Mouse (Mus musculus): ENCODE results near the gene Epor.

Epor gene

DNA sequence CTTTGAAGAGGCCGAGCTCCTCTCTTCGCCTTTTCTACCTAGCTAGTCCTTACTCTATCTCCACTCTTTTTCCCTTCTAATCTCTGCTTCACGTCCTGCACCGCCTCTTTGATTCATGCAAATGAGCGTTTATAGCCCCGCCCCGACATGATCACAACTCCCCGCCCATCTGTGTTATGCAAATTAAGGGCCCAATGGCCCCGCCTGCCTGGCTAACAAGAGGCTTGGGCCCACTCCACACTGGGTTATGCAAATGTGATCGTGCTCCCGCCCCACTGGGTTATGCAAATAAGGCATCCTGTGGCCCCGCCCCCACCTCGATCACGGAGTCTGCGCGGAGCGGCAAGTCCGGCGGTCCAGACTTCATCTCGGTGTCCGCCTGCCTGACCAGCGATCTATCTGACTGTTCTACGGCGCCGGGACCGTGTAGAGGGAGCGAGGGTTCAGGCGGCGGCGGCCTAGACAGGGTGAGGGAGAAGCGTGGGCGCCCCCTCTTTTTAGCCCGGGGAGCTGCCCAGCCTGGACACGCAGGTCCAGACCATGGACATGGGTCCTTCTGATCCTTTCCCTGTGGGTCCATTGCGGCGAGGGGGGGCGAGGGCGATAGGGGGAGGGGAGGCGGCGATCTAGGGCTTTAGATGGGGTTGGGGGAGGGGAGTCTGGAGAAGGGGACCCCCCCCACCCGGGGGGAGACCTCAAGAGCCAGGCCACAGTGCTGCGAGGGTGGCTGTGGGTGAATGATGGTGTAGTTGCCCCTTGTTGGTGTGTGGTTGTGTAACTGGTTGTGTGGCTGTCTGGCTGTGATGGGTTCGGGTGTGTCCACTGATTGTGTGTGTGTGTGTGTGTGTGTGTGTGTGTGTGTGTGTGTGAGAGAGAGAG, 26.4 kb downstream of the Epor start, which contains the start of gene Plppr2:
Gene Plppr2, plus strand, starts transcription at position 342 of the 879 bp plus-strand sequence.
- peak; percentile 98 for DNase-seq (ENCODE audit: low spot score)

DNA sequence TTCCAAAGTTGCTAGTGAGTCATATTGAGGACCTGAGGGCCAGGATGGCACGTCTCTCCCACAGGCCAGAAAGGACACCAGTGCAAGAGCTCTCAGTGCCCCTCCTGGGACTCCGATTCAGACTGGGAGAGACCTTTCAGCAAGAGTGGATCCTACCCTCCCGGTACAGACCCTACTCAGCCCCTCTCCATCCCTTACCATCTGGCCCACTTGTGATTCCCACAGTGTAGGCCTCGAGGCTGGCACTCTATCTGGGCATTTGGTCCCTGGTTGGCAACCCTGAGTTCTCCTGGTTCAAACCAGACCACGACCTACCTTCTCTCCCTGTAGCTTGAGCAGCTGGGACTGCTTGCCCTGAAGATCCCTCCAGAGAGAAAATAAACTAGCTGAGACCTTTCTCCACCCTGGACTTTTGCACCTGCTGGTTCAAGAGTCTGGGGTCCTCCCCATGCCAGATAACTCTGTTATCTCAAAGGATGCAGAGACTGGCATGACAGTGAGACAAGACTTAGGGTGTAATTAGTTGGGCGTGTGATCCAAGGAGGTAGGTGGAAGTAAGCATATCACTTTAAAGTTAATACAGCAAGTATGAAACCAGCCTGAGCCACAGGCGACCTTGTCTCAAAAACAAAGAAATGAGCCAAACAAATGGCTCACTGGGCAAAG, 27.7 kb downstream of the Epor start:
- no peak for DNase-seq (ENCODE audit: low spot score)

DNA sequence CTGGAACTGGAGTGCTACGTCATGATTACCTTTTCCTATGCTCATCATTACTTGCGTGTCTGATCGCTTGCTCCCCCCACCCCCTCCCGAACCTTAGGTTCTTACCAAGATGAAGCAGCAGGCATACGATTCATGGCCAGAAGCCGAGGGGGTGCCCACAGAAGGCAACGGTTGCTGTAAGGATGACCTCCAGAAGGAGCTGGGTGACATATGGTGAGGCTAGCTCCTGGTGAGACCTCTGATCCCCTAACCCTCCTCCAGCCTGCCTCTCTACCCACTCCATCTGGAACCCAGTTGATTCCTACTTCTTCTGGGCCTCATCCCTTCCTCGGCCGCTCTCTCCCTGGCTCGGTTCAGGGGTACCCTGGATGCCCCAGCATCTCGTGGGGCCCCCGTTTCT, 29.3 kb downstream of the Epor start:
- no peak for DNase-seq (ENCODE audit: low spot score)

DNA sequence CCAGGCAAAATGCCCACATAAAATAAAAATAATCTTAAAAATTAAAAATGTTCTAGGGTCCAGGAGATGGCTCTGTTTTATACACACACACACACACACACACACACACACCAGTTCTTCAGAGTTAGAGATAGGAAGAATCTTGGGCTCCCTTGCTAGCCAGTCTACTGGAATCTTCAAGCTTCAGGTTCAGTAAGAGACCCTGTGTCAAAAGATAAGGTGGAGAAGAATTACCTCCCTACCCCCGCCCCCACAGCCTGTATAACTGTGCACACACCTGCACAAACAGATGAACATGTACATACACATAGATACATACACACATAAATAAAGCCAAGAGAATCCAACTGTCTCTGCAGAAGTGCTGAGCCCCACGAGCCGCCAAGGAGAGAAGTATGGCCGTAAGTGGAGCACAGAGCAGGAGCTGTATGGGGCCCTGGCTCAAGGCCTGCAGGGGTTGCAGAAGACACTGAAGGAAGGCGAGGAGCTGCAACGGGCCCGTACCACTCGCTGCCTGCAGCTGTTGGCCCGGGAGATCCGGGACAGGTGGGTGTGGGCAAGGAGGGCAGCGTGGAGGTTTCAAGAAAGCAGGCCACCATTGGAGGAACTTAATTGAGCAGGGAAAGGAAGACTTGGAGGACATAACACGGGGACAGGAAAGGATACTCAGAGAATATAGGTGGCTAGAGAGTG, 30.7 kb downstream of the Epor start:
- DNase-seq (ENCODE audit: low spot score) = no peak

DNA sequence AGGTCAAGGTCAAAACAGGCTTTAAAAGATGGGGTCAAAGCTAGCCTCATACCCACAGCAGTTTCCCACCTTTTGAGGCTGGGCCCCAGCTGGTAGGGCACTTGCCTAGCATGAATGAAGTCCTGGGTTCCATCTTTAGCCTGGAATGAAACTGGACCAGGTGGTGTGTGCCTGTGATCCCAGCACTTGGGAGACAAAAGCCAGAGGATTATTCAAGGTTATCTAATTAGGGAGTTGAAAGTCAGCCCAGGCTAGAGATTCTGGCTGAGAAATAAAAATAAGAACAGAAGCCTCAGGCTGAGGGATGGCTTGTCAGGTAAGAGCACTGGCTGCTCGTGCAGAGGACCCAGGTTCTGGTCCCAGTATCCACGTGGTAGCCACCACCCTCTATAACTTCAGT, 31.3 kb downstream of the Epor start:
- no peak for DNase-seq (ENCODE audit: low spot score)

DNA sequence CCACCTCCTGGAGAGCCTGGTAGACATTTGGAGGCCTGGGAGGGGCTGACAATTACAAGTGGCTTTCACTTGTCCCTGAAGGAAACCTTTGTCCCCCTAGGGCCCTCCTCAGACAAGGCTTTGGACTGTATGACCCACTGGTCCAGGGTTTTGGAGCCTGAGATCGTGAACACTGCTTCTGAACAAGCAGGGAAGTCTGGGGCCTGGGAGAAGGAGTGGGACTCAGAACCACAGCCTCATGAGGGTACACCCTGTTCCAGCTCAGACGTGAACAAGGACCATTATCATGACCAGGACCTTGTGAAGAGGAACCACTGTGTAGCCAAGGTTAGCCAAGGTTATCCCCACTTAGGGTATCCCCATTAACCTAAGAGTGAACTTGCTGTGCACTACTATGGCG, 34.1 kb downstream of the Epor start:
- no peak for DNase-seq (ENCODE audit: low spot score)

DNA sequence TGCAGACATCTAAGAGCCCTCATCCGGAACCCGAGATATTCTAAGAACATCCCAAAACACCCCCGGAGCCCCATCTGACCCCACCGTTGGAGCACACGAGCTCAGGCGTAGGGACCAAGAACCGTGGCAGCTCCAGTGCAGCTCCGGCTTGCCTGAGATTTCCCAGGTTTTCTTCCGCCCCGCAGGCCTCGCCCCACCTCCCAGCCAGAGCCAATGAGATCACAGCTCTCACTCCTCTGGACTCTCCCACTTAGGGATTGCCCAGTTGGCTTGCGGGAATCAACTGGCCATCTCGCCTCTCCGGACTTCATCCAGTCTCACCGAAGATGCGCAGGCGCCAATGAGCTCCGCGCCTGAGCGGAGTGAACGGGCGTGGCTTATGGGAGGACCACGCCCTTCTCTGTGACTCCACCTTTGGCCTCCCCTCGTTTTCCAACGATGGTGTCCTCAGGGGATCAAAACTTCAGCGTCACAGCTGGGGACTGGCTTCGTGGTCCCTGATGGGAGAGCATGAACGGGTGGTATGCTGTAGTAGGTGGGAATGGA, 36.0 kb downstream of the Epor start, which contains the start of the genes Ccdc159 and Tmem205:
Gene Ccdc159, plus strand, starts transcription at position 264 of the 546 bp plus-strand sequence.
Gene Tmem205, minus strand, starts transcription at position 349 of the 546 bp plus-strand sequence.
- DNase-seq (ENCODE audit: low spot score) = peak; percentile 99

DNA sequence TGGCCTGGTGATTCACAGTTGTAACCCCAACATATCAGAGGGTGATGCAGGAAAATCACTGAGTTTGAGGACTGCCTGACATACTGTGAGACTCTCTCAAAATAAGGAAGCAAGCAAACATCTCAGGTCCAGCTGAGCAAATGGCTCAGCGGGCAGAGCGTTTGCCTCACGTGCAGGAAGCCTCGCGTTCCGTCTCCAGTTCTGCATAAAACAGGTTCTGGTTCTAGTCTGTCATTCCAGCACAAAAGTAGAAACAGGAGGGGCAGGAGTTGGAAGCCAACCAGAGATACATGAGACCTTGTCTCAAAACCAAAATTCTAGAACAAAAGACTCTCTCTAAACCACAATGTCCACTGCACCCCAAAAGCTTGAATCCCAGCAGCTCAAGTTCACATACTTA, 36.5 kb downstream of the Epor start:
- peak; percentile 31 for DNase-seq (ENCODE audit: low spot score)

DNA sequence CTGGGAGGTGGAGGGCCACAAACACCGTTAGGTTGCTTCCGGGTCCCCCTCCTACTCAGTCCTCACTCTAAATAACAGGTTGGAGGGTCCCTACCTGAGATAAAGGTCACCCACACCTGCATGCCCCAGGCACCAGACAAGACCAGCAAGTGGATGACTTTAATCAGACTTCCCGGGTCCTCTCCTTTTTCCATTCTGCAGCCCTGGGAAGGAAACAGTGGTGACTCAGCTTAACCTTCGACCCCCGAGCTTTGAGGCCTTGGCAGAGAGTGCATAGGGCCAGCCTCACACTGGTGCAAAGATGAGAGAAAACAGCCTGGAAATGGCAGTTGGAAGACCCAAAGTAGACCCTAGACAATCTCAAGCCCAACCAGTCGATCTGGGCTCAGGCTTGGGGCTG, 37.2 kb downstream of the Epor start:
- DNase-seq (ENCODE audit: low spot score) = peak; percentile 26

DNA sequence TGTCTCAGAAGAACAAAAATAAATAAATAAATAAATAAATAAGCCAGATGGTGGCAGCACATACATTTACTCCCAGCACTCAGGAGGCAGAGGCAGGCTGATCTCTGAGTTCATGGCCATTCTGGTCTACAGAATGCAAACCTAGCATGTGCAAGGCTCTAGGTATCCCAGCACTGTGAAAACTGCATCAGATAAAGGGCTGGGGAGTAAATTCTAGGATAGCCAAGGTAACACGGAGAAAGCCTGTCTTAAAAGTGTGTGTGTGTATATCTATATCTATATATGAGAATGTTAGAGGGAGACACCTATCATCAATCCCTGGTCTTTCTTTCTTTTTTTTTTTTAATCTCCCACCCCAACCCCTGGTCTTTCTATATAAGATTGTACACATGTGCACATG, 37.8 kb downstream of the Epor start:
- no peak for DNase-seq (ENCODE audit: low spot score)

DNA sequence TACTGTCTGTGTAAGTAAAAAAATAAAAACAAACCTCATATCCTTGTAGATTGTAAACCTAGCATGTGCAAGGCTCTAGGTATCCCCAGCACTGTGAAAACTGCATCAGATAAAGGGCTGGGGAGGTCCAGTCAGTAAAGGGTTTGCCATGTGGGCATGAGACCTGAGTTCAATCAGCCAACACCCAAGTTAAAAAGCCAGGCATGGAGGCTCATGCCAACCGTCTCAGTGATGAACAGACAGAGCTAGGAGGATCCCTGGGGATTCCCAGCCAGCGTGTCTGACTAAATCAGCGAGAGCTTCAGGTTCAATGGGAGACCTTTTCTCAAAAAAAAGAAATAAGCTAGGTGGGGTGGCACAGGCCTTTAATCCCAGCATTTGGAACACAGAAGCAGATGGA, 38.3 kb downstream of the Epor start:
- no peak for DNase-seq (ENCODE audit: low spot score)

DNA sequence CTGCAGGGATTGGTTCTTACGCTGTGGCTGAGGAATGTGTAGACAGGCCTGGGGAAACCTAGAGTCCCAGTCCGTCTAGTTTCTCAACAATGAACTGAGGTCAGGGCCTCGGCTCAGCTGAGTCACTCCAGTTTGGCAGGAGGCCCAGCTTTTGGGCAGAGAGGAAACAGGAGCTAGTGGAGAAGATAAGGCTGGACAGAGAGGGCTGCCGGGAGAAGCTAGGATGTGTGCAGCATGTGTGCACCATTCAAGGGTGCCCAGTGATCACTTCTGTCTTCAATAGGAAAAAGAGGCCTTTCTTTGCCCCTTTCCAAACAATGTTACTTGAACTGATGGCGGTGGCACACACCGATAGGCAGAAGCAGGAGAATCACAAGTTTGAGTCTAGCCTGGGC, 39.2 kb downstream of the Epor start:
- no peak for DNase-seq (ENCODE audit: low spot score)

DNA sequence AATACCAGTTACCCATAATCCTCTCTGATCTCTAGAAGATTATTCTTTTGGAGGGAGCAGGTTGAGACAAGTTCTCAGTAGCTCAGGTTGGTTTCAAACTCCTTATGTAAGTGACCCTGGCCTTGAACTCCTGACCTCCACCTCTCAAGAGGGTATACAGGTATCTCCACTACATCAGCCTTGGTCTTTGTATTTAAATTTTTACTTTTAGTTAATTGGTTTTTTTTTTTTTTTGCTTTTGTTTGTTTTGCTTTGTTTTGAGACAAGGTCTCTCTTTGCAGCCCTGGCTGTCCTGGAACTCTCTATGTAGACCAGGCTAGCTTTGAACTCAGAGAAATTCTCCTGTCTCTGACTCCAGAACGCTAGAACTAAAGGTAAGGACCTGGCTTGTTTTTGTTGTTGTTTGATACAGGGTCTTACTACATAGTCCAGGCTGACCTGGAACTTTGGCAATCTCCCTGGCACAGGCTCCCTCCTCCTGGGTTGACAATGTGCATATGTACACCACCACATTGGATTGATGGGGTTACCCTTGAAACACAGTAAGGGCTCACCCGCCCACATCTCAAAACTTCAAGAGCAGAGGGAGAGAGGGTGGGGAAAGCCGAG, 39.7 kb downstream of the Epor start:
- no peak for DNase-seq (ENCODE audit: low spot score)

DNA sequence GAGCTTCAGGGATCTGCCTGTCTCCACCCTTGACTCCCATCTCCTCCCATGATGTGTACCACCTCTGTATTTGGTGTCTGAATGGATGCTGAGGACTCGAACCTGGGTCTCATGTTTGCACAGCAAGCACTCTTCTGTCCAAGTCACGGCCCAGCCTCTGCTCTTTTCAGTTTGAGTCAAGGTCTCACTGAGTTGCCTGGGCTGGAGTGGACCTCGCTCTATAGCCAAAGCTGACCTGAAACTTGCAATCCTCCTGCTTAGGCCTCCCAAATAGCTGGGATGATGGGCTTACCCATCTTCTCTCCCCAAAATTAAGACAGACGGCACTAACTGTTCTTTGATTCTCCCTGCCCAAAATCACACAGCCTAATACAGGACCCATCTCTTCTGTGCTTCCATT, 40.3 kb downstream of the Epor start:
- DNase-seq (ENCODE audit: low spot score) = no peak

DNA sequence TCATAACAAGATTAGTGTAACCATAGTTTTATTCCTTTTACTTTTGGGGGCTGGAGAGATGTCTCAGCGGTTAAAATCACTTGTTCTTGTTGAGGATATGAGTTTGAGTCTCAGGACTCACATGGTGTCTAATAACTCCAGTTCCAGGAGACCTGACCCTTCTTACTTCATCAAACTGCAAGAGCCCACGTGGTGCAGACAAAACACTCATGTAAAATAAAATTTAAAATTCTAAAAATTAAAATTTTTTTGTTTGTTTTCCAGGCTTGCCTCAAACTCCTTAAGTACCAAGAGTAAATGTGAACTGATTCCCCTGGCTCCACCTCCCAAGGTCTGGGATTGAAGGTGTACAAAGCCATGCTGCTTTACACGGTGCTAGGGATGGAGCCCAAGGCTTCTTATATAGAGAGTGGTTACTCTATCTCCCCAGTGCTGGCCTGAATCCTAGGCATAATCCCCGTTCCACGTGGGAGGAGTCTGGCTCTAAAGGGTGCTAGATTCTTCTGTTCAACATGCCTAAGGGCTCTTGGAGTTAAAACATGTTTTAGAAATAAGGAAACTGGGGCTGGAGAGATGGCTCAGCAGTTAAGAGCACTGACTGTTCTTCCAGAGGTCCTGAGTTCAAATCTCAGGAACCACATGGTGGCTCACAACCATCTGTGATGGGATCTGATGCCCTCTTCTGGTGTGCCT, 44.5 kb downstream of the Epor start:
- no peak for DNase-seq (ENCODE audit: low spot score)

DNA sequence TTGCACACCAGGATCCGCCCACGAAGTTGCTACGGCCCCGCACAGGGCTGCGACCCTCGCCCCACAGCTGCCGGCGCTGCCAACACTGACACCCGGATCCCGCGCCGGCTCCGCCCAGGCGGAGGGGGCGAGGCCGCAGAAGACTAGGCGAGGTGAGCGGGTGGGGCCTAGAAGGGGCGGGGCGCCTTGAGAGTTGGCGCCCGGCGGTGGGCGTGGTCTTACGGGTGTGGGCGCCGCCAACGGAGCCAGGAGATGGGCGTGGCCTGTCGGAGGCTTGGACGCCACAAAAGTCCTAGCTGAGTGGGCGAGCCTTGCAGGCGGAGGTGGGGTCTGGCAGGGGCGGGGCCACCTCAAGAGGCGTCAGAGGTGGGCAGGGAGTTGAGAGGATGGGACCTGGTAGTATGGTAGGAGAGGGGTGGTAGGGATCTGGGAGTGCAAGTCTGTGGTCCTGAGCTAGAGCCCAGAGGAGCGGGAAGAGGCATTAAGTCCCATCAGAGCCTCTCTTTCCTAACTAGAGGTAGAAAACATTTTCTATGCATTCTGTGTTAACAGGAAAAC, 45.2 kb downstream of the Epor start, which contains the start of gene Rab3d:
Gene Rab3d, minus strand, starts transcription at position 158 of the 558 bp plus-strand sequence.
- DNase-seq (ENCODE audit: low spot score) = peak; percentile 99

DNA sequence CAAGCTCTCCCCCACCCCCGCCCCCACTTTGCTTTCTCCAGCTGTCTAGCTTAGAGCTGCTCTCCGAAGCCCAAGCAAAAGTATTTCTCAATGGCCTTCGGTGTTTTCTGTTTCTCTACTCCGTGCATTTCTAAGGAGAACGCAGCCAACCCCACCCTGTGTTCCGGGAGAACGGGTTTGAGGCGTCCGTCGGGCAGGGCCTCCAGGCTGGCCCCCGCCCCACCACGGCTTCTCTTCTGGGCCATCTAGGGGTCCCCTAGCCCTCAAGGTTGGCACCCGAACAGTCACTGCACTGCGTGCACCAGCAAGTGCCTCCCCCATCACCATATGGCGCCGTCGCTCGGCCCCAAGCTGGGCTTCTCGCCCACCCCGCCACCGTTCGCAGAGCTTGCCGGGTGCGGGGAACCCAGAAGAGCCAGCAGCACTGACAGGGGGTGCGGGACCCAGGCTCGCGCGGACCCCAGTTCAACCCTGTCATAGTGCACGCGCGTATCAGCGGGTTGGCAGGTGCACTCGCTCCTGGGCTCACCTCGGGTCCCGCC, 45.7 kb downstream of the Epor start:
- DNase-seq (ENCODE audit: low spot score) = no peak

DNA sequence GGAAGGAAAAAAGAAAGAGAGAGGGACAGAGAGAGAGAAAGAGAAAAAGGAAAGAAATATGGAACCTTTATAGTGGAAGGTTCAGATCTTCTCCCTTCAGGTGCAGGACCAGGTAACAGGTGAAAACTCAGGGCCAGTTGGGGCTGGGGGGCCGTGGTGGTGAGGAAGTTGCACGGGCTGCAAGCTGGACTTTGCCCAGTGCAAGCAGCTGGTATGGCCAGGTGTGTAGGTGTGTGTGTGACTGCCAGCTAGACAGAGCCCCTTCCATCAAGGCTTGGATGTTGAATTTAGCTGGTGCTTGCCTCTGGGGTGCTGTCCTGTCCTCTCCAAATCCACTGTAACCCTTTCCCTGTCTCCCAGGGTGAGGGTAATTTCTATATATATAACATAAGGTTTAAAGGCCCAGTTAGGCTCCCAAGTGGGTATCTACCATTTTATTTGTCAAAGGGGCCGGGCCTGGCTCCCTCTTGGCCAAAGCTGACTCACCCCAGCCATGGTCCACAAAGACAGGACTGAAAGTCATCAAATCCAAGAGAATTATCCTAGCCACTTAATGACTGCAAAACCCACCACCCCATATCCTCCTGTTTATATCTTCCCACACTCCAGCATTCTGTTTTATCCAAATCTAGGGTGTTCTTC, 46.3 kb downstream of the Epor start:
- DNase-seq (ENCODE audit: low spot score) = no peak

DNA sequence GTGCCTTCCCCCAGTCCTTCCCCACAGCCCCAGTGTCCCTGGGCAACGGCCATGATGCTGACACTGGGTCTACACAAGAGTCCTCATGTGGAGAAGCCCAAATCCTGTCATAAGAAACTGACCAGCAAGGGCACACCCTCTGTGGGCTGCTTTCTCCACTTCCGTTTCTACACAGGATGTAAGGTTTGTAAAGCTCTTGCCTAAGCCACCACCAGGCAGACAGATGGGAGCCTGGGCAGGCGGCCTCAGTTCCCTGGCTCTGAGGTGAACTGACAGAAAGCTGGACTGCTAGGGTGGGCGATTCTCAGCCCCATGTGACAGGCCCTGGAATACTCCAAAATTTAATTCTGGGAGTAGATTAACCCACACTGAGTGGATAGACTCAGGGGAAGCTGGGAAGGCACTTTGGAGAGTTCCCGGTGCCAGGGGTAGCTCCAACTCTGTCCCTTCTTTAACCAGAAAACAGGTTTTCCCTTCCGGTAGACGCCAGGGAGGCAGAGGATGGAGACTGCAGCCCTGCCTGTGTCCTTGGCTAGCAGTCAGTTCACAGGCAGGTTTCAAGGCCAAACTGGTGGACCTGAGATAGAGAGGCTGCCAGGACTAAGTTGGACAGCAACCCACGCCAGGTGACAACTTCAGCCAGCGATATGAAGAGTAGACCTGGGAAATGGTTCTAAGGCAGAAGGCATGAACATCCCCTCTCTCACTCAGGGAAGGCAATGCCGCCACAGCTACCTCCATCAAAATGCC, 53.7 kb downstream of the Epor start:
- DNase-seq (ENCODE audit: low spot score) = no peak
